Mouse (Mus musculus): ENCODE results near the gene Smyd1. TPM values are rescaled to one million over a fixed set of nuclear protein-coding genes. Genes with fewer than 3 reads are reported as not detected.

Gene Smyd1
- polyA plus RNA-seq, 1 experiment, result not detected

GRCm38 (mm10) chr6:71237031-71237431 lies 85.0 kb downstream of the Smyd1 start:
- Histone ChIP-seq H3K27me3 (ENCODE audit: control insufficient read depth) (no peaks in the 10 kb centered on the region), H3K4me1 (ENCODE audit: control insufficient read depth) (no peaks in the 10 kb centered on the region), H3K36me3 (ENCODE audit: control insufficient read depth) (no peaks in the 10 kb centered on the region), H3K4me3 (replicated peaks) (no peak overlapping the region), H3K9me3 (ENCODE audit: control insufficient read depth, low read length) (no peaks in the 10 kb centered on the region)
- no peak for TF ChIP-seq GATA1 (IDR thresholded peaks at IDR 0.05; ENCODE audit: low read length)
- TF ChIP-seq TAL1 (IDR thresholded peaks at IDR 0.05; ENCODE audit: low read length), result no peak

- Histone ChIP-seq H3K9me3 (ENCODE audit: control insufficient read depth, low read length) (no peaks in the 10 kb centered on the region), H3K36me3 (ENCODE audit: control insufficient read depth) (no peaks in the 10 kb centered on the region), H3K4me1 (ENCODE audit: control insufficient read depth) (no peaks in the 10 kb centered on the region), H3K27me3 (ENCODE audit: control insufficient read depth) (no peaks in the 10 kb centered on the region), H3K4me3 (replicated peaks) (no peak overlapping the region)
- no peak for TF ChIP-seq GATA1 (IDR thresholded peaks at IDR 0.05; ENCODE audit: low read length)
- TF ChIP-seq TAL1 (IDR thresholded peaks at IDR 0.05; ENCODE audit: low read length), result no peak
Measured at GRCm38 (mm10) chr6:71236506-71236905, 85.5 kb downstream of the Smyd1 start.

- H3K36me3 ChIP-seq (ENCODE audit: control insufficient read depth), result no peaks in the 10 kb centered on the region
- H3K4me3 ChIP-seq (replicated peaks), result no peak overlapping the region
- H3K4me1 ChIP-seq (ENCODE audit: control insufficient read depth), result no peaks in the 10 kb centered on the region
- TF ChIP-seq TAL1 (IDR thresholded peaks at IDR 0.05; ENCODE audit: low read length) (0 out of 3 replicates have a peak, but pooled peaks have one; percentile 19), GATA1 (IDR thresholded peaks at IDR 0.05; ENCODE audit: low read length) (no peak)
- no peaks in the 10 kb centered on the region for H3K27me3 ChIP-seq (ENCODE audit: control insufficient read depth)
- no peaks in the 10 kb centered on the region for H3K9me3 ChIP-seq (ENCODE audit: control insufficient read depth, low read length)
Measured at GRCm38 (mm10) chr6:71235944-71236343, 86.1 kb downstream of the Smyd1 start.

DNA sequence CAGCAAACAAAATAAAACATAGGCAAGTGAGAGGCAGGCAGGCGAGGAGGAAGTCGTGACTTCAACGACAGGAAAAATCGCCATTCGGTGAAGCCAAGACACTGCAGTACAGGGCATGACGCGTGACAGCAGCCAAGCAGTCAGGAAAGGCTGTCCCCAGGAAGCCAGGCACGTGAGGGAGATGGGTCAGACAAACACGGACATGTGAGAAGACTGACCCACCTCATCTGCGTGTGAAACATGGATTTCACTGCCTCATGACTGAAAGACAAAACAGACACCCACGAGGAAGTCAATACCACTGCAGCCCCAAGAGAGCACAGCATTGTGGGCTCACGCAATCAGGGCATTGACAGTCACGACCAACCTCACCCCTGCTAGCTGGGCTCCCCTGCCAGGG lies 86.9 kb downstream of the Smyd1 start:
- H3K4me1 ChIP-seq (ENCODE audit: control insufficient read depth), result no peaks in the 10 kb centered on the region
- H3K4me3 ChIP-seq (replicated peaks), result no peak overlapping the region
- H3K36me3 ChIP-seq (ENCODE audit: control insufficient read depth), result no peaks in the 10 kb centered on the region
- no peak for TF ChIP-seq GATA1 (IDR thresholded peaks at IDR 0.05; ENCODE audit: low read length)
- no peak for TF ChIP-seq TAL1 (IDR thresholded peaks at IDR 0.05; ENCODE audit: low read length)
- H3K9me3 ChIP-seq (ENCODE audit: control insufficient read depth, low read length), result no peaks in the 10 kb centered on the region
- H3K27me3 ChIP-seq (ENCODE audit: control insufficient read depth), result no peaks in the 10 kb centered on the region

DNA sequence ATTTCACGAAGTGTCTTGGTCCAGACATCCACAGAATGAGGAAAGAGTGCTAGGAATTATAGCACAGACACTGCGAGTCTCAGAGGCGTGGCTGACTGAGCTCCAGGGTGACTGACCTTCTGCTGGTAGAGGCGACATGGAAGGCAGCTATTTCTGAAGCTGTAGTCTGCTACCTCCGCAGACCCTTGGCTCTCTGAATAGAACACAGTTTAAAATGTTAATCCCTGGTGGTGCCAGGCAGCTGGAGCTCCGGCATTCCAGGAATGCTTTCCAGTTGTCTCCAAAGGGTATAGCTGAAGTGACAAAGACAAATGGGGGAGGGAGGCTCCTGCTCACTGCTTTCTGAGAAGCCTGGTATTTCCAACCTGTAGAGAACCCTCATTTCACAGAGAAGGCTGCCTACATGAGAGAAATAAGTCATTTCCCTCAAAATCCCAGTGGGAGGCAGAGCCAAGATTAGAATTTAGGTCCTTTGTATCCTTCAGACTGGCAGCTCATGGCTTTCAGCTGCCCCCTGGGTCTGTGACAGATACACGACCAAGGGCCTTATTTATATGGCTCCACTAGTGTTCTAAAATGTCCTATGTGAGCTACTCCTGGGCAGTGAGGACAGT lies 94.8 kb downstream of the Smyd1 start:
- H3K4me1 ChIP-seq (ENCODE audit: control insufficient read depth), result no peaks in the 10 kb centered on the region
- TF ChIP-seq TAL1 (IDR thresholded peaks at IDR 0.05; ENCODE audit: low read length) (no peak), GATA1 (IDR thresholded peaks at IDR 0.05; ENCODE audit: low read length) (no peak)
- no peaks in the 10 kb centered on the region for H3K27me3 ChIP-seq (ENCODE audit: control insufficient read depth)
- no peaks in the 10 kb centered on the region for H3K36me3 ChIP-seq (ENCODE audit: control insufficient read depth)
- no peak overlapping the region for H3K4me3 ChIP-seq (replicated peaks)
- H3K9me3 ChIP-seq (ENCODE audit: control insufficient read depth, low read length), result no peaks in the 10 kb centered on the region

DNA sequence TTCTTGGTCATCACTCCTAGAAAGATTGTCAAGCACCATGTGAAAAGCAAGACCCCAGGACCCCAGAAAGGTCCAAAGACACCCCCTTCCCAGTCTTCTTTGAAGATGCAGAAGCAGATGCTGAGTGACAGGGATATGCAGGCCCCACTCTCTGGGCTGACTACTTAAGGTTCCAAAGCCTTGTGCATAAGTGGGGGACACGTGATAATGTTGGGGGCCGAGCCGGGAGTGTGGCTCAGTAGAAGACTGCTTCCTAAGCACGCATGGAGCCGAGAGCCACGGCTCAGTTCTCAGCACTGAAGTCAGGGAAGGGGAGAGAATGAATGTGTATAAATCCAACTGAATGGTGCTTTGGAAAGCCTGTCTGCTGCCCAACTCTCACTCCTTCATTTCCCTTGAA lies 95.5 kb downstream of the Smyd1 start:
- Histone ChIP-seq H3K4me1 (ENCODE audit: control insufficient read depth) (no peaks in the 10 kb centered on the region), H3K4me3 (replicated peaks) (no peak overlapping the region), H3K27me3 (ENCODE audit: control insufficient read depth) (no peaks in the 10 kb centered on the region), H3K9me3 (ENCODE audit: control insufficient read depth, low read length) (no peaks in the 10 kb centered on the region), H3K36me3 (ENCODE audit: control insufficient read depth) (no peaks in the 10 kb centered on the region)
- TF ChIP-seq GATA1 (IDR thresholded peaks at IDR 0.05; ENCODE audit: low read length) (no peak), TAL1 (IDR thresholded peaks at IDR 0.05; ENCODE audit: low read length) (no peak)

DNA sequence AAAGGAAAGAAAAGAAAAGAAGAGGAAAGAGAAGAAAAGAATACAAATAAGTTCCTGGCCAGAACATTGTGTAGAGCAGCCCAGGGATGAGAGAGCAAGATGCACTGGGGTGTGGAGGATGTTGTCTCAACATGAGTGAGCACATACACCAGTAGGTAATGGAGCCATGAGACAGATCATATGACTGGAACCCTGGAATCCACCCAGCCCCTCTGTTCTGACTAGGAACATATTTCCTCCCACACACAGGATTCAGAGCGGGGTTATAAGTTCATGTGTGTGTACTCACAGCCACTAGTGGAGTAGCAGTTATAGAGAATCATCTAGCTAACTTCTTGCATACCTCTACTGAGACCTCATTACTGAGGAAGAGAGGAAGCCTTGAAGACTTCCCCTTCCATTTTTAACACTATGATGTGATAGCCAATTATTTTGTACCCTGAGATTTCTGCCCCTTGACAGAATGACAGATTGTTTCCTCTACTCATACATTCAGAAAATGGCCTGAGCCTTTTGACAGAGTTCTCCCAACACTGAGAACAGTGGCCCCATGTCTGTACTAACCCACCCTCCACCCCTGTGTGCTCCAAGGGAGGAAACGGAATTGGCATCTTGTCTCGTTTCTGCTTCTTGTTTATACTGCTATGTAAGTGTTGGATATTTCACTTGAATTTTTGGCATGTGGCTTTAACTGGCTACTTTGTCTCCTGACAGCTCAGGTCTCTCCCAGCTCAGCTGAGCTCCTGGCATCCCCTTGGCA lies 97.7 kb downstream of the Smyd1 start:
- no peak overlapping the region for H3K4me3 ChIP-seq (replicated peaks)
- no peaks in the 10 kb centered on the region for H3K4me1 ChIP-seq (ENCODE audit: control insufficient read depth)
- H3K27me3 ChIP-seq (ENCODE audit: control insufficient read depth), result no peaks in the 10 kb centered on the region
- H3K36me3 ChIP-seq (ENCODE audit: control insufficient read depth), result no peaks in the 10 kb centered on the region
- H3K9me3 ChIP-seq (ENCODE audit: control insufficient read depth, low read length), result no peaks in the 10 kb centered on the region
- TF ChIP-seq GATA1 (IDR thresholded peaks at IDR 0.05; ENCODE audit: low read length) (no peak), TAL1 (IDR thresholded peaks at IDR 0.05; ENCODE audit: low read length) (no peak)

GRCm38 (mm10) chr6:71221501-71221900 lies 100.5 kb downstream of the Smyd1 start:
- H3K4me3 ChIP-seq (replicated peaks), result no peak overlapping the region
- TF ChIP-seq GATA1 (IDR thresholded peaks at IDR 0.05; ENCODE audit: low read length), result no peak
- no peak for TF ChIP-seq TAL1 (IDR thresholded peaks at IDR 0.05; ENCODE audit: low read length)
- H3K4me1 ChIP-seq (ENCODE audit: control insufficient read depth), result no peaks in the 10 kb centered on the region

DNA sequence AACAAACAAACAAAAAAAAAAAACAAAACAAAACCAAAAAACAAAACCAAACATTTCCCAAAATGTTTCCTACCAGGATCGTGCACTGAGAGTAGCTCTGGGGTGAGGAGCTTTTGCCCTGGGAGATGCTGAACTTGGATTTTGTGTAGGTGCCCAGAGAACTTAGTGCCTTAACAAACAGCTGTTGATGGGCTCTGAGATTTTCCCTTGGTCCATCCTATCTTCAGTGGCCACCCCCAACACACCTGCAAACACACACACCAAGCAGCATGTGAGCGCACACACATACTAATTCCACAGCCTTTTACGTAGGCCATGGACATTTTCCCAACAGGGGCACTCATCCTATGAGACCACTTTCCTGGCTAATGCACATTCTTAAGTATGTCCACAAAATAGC lies 109.6 kb downstream of the Smyd1 start:
- H3K27me3 ChIP-seq (ENCODE audit: control insufficient read depth), result no peaks in the 10 kb centered on the region
- no peaks in the 10 kb centered on the region for H3K36me3 ChIP-seq (ENCODE audit: control insufficient read depth)
- H3K9me3 ChIP-seq (ENCODE audit: control insufficient read depth, low read length), result no peaks in the 10 kb centered on the region
- H3K4me3 ChIP-seq (replicated peaks), result no peak overlapping the region
- TF ChIP-seq TAL1 (IDR thresholded peaks at IDR 0.05; ENCODE audit: low read length) (no peak), GATA1 (IDR thresholded peaks at IDR 0.05; ENCODE audit: low read length) (no peak)
- H3K4me1 ChIP-seq (ENCODE audit: control insufficient read depth), result no peaks in the 10 kb centered on the region; the same call in 1 of the 2 replicates

More at GRCm38 (mm10) chr6:71221501-71221900, 100.5 kb downstream of the Smyd1 start:
- no peaks in the 10 kb centered on the region for H3K27me3 ChIP-seq (ENCODE audit: control insufficient read depth)
- no peaks in the 10 kb centered on the region for H3K9me3 ChIP-seq (ENCODE audit: control insufficient read depth, low read length)
- H3K36me3 ChIP-seq (ENCODE audit: control insufficient read depth), result no peaks in the 10 kb centered on the region
